Mouse (Mus musculus) spleen, embryonic (tissue): ENCODE results near the gene Lbp.

Experiments used
- CTCF ChIA-PET: fragments of 350-600 bp; sonication (Branson Sonifier 250); formaldehyde crosslinking; loops from one replicate; lab custom pipeline; 2022; lab: Charles Lee

Lbp gene

GRCm38 (mm10) chr2:158360873-158361677, 54.8 kb downstream of the Lbp start:
- CTCF ChIA-PET: interaction anchor here (0.8 kb wide), 1 partner anchor 11 kb away, joined by 4 read pairs; no protein-coding TSS in a partner anchor

DNA sequence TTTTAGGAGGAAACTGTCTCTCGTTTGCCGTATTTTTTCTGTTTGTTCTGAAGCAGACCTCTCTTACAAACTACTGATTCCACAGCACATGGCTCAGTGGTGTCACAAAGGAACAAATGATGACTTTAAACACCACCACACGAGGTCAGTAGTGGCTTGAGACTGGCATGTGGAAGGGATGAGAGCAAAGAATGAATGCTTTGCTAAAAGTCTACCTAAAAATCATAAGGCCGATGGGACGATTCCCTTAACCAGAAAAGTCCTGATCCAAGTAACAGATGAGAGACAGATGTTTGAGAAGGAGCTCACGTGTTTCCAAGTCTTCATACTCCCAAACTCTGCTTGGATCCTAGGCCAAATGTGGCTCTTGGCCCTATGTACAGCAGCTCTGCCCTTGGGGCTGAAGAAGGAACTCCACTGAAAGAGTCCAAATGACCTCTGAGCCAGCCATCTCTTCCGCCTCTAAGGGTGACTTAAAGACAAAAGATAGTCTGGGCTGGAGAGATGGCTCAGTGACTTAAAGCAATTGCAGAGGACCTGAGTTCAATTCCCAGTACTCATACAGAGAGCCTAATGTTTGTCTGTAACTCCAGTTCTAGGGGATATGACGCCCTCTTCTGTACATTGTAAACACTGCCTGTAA, 55.5 kb downstream of the Lbp start:
- CTCF ChIA-PET: no interaction called here

DNA sequence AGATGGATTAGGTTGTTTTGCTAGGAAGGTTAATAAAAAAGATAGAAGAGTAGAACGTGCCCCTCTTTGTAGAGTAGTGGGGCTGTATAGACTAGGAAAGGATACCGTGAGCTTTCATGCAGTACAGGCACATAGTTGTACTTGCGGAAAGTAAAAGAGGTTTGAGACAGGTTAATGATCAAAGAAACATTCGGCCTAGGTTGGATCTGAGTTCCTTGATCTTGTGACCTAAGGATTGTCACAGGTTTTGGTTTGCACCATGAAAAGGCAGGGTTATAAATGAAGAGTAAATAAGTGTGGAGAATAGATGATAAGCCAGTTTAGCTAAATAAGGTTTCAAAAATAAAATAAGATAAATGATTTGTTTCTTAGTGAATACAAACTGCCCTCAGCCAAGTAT, 57.9 kb downstream of the Lbp start:
- CTCF ChIA-PET: no interaction called here

DNA sequence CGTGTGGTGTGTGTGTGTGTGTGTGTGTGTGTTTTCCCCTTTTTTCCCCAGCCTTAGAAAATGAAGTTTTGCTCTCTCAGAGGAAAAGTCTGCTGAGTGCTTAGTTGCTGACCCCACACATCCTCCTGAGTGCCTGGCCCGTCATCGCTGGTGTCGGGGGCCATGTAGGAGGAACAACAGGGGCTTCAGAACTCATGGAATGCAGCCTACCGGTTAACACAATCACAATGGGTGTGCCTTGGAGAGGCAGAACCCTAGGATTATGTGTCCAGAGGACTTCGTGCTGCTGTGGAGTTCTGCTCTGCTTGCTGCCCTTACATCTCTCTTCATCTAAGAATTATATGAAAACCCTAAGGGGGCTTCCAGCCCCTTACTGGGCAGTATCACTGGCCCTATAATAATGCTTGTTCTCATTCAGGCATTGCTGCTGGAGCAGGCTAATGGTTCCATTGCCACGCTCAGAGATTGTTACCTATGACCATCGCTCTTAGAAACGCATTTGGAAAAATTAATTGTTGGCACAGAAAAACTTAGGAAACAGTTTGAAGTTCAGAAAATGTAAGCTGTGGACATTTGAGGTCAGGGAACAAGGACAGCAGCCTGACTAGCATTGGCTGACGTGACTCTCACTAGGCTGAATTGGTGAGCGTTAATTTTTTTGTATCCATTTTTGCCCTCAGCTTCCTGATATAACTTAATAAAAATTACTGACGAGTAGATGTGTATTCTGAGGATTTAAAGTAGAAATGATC, 59.0 kb downstream of the Lbp start:
- CTCF ChIA-PET: no interaction called here

- CTCF ChIA-PET: no interaction called here
These were observed 61.4 kb downstream of the Lbp start for GRCm38 (mm10) chr2:158367654-158368053.

DNA sequence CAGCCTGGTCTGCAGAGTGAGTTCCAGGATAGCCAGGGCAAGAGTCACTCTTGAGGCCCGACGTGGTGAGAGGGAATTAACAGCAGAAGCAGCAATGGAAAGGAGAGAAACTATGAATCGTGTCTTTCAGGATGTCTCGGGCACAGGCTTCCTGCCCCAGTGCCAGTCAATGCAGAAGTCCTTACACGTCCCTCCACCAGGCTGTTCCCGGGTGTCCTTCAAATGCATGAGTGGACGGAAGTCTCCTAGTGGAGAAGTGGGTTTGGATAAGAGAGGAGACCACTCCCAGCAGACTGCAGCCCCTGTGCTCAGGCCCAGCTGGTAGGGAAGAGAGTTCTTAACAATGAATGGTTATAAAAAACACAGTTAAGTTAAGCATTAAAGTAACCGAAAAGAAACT, 62.0 kb downstream of the Lbp start:
- CTCF ChIA-PET: no interaction called here

DNA sequence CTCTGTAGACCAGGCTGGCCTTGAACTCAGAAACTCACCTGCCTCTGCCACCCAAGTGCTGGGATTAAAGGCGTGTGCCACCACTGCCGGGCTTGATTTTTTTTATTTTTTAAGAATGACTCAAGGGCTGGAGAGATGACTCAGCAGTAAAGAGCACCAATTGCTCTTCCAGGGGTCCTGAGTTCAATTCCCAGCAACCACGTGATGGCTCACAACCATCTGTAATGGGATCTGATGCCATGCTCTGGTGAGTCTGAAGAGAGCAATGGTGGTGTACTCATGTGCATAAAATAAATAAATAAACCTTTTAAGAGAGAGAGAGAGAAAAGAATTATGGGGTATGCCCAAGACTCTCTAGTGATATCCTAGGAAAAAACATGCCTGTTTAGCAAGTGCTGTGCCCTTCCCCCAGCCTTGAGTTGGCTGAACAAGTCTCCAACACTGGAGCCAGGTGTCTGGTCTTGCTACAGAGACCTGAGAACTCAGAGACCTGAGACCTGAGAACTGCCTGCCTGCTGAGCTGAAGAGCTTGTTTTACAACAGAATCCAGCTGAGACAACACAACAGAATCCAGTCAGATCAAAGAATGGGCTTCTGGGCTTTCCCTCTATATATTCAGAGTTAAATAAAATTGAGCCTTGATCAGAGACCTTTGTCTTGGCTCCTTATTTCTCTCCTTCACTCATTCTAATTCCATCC, 63.3 kb downstream of the Lbp start:
- CTCF ChIA-PET: interaction anchor here (0.6 kb wide), 1 partner anchor 10 kb away, joined by 3 read pairs; no protein-coding TSS in a partner anchor

DNA sequence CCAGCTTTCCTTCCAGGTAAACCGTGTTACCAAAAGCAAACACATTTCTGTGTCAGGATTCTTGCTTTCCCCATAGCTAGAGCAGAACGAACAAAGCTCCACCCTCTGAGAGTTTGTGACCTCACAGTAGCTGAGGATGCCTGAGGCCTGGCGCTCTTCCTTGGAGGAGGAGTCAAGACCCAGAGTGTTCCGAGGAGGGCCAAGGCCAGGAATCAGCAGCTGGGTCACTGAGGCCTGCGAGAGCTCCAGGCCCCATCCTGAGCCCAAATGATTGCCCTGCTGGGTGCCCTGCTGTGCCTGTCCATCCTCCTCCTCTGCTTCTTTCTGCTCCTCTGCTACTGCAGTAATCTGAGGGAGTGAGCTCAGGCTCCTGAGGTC, 63.9 kb downstream of the Lbp start:
- CTCF ChIA-PET: no interaction called here

GRCm38 (mm10) chr2:158373061-158373460, 66.8 kb downstream of the Lbp start:
- CTCF ChIA-PET: no interaction called here

DNA sequence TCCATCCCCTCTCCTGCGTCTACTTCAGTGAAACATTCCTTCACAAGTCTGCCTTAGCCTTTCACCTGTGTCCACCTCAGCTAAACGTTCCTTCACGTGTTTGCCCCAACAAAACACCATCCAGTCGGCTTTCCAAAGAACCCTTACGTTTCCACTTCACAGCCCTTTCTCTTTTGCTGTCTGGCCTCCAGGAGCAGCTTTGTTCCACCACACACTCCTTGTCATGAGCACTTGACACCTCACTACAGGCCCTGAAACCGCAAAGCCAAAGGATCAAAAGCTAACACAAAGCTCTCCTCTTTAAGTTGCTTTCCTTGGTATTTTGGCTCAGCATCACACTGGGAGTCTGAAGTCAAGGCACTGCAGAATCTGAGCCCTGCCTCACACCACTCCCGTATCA, 67.2 kb downstream of the Lbp start:
- CTCF ChIA-PET: no interaction called here

- CTCF ChIA-PET: no interaction called here
These were observed 69.3 kb downstream of the Lbp start, which contains the start of gene Snhg11 for GRCm38 (mm10) chr2:158375443-158376122. Snhg11 (plus strand) TSS chr2:158375638.

- CTCF ChIA-PET: no interaction called here
These were observed 69.9 kb downstream of the Lbp start for GRCm38 (mm10) chr2:158376123-158376687.

GRCm38 (mm10) chr2:158376798-158377197, 70.5 kb downstream of the Lbp start:
- CTCF ChIA-PET: interaction anchor here (0.5 kb wide), 1 partner anchor 360 kb away, joined by 6 read pairs; no protein-coding TSS in a partner anchor

- CTCF ChIA-PET: interaction anchor here (0.6 kb wide), 2 partner anchors 14 to 62 kb away, joined by 3 to 7 read pairs; no protein-coding TSS in a partner anchor
These were observed 71.5 kb downstream of the Lbp start for GRCm38 (mm10) chr2:158377811-158378210.

DNA sequence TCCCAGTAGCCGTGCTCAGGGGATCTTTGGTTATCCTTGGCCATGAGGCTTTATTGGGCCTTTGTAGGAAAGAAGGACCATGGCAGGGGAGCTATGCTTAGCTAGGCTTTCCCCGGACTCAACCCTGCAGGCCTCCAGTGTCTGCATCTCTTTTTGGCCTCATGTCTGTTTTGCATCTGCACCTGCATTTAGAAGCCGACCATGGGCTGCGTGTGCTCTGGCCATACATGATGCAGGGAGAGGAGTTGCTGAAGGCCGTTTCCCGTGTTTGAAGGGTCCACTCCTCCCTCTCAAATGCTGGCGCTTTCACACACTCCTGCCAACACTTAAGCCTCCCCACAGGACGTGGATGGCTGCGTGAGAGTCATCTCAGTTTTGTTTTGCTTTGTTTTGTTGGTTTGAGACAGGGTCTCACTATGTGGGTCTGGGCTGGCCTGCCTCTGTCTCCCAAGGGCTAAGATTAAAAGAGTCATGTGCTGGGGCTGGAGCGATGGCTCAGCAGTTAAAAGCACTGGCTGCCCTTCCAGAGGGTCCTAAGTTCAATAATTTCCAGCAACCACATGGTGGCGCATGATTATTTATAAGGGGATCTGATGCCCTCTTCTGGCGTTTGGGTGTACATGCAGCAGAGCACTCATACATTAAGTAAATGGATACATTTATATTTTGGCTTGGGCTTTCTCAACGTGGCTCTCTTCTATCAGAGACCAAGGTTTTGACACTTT, 73.2 kb downstream of the Lbp start:
- CTCF ChIA-PET: interaction anchor here (0.6 kb wide), 1 partner anchor 11 kb away, joined by 3 read pairs; no protein-coding TSS in a partner anchor
